Mouse (Mus musculus) MN1 (cell line): Measurements from ENCODE around the gene Olfr360.
"Not testable (repeated sequence)": the region's sequence is repeated elsewhere in the genome, so short reads cannot be mapped to it uniquely, and the experiment has no call there.

ENCODE experiments used
- DNase-seq: peaks from one replicate; pipeline ENCODE4 v3.0.0-alpha.2; 2016; ENCODE audit warnings: low spot score

Gene Olfr360

GRCm38 (mm10) chr2:37065446-37065845 lies at the start of gene Olfr360:
Gene Olfr360, plus strand, starts transcription at chr2:37065746.
- DNase-seq = no peak

- not testable (repeated sequence) for DNase-seq
Measured at GRCm38 (mm10) chr2:37089190-37089589, 23.6 kb downstream of the Olfr360 start, which contains the start of gene Olfr361. Gene Olfr361, minus strand, starts transcription at chr2:37089290.

GRCm38 (mm10) chr2:37117810-37118209 lies 52.3 kb downstream of the Olfr360 start, which contains the start of gene Olfr362:
Gene Olfr362, minus strand, starts transcription at chr2:37117910.
- no peak for DNase-seq
